Mouse (Mus musculus): ENCODE data around the gene Syt15. TPM values are rescaled to one million over a fixed set of nuclear protein-coding genes. Genes with fewer than 3 reads are reported as not detected.

Syt15 gene
- total RNA-seq (2014; fragmentation: Nextera tagmentation): not detected in 2 replicates
- total RNA-seq (2017): 0.11 TPM in 1 of 2 replicates, not detected in the other
- polyA plus RNA-seq (2012): not detected in 2 replicates

- H3K27me3 ChIP-seq (ENCODE audit: insufficient read depth, low read length): peaks cover 3% of the 10 kb centered on the region; the same call in 1 of the 2 replicates
- ATAC-seq (ENCODE audit: extremely low read depth, insufficient number of reproducible peaks, low FRiP score, poor library complexity, severe bottlenecking): no peak
- H3K4me1 ChIP-seq (ENCODE audit: insufficient read depth, low read depth, low read length): no peaks in the 10 kb centered on the region
- no peaks in the 10 kb centered on the region for H3K36me3 ChIP-seq (replicated peaks)
- TF ChIP-seq TAL1 (conservative IDR thresholded peaks at IDR 0.05; ENCODE audit: low read depth, low read length): no peak
- no peak for TF ChIP-seq CTCF (IDR thresholded peaks at IDR 0.05; ENCODE audit: low read depth, low read length)
- no peak for TF ChIP-seq POLR2AphosphoS5 (IDR thresholded peaks at IDR 0.05; ENCODE audit: insufficient replicate concordance, low read depth, low read length)
- TF ChIP-seq GATA1 (IDR thresholded peaks at IDR 0.05; ENCODE audit: borderline replicate concordance, low read length): no peak
- no peak for TF ChIP-seq GATA2 (IDR thresholded peaks at IDR 0.05; ENCODE audit: borderline replicate concordance, low read depth, low read length)
- no peak within 1 kb of the TSS for H3K4me3 ChIP-seq (ENCODE audit: low read depth, low read length)
- no peak for DNase-seq (ENCODE audit: low spot score)
- H3K9me3 ChIP-seq (replicated peaks): no peaks in the 10 kb centered on the region
Observed at GRCm38 (mm10) chr14:34219295-34219694, at the start of gene Syt15. Gene Syt15, plus strand, starts transcription at chr14:34219595.

GRCm38 (mm10) chr14:34171107-34171506 is 48.3 kb upstream of the Syt15 start:
- Histone ChIP-seq H3K36me3 (replicated peaks) (no peaks in the 10 kb centered on the region), H3K9me3 (replicated peaks) (no peaks in the 10 kb centered on the region), H3K27me3 (ENCODE audit: insufficient read depth, low read length) (no peaks in the 10 kb centered on the region), H3K4me1 (ENCODE audit: insufficient read depth, low read depth, low read length) (no peaks in the 10 kb centered on the region), H3K4me3 (ENCODE audit: low read depth, low read length) (no peak overlapping the region)
- DNase-seq (ENCODE audit: low spot score) (no peak), ATAC-seq (ENCODE audit: extremely low read depth, insufficient number of reproducible peaks, low FRiP score, poor library complexity, severe bottlenecking) (no peak)
- TF ChIP-seq GATA1 (IDR thresholded peaks at IDR 0.05; ENCODE audit: borderline replicate concordance, low read length) (no peak), CTCF (IDR thresholded peaks at IDR 0.05; ENCODE audit: low read depth, low read length) (no peak), TAL1 (conservative IDR thresholded peaks at IDR 0.05; ENCODE audit: low read depth, low read length) (no peak), GATA2 (IDR thresholded peaks at IDR 0.05; ENCODE audit: borderline replicate concordance, low read depth, low read length) (no peak), POLR2AphosphoS5 (IDR thresholded peaks at IDR 0.05; ENCODE audit: insufficient replicate concordance, low read depth, low read length) (no peak)

GRCm38 (mm10) chr14:34179351-34179750 is 40.0 kb upstream of the Syt15 start:
- Histone ChIP-seq H3K4me3 (ENCODE audit: low read depth, low read length) (no peak overlapping the region), H3K36me3 (replicated peaks) (no peaks in the 10 kb centered on the region), H3K4me1 (ENCODE audit: insufficient read depth, low read depth, low read length) (no peaks in the 10 kb centered on the region), H3K9me3 (replicated peaks) (no peaks in the 10 kb centered on the region), H3K27me3 (ENCODE audit: insufficient read depth, low read length) (peaks cover 2% of the 10 kb centered on the region; the same call in 1 of the 2 replicates)
- DNase-seq (ENCODE audit: low spot score): no peak
- TF ChIP-seq GATA1 (IDR thresholded peaks at IDR 0.05; ENCODE audit: borderline replicate concordance, low read length) (no peak), POLR2AphosphoS5 (IDR thresholded peaks at IDR 0.05; ENCODE audit: insufficient replicate concordance, low read depth, low read length) (no peak), CTCF (IDR thresholded peaks at IDR 0.05; ENCODE audit: low read depth, low read length) (no peak), GATA2 (IDR thresholded peaks at IDR 0.05; ENCODE audit: borderline replicate concordance, low read depth, low read length) (no peak)
- no peak for ATAC-seq (ENCODE audit: extremely low read depth, insufficient number of reproducible peaks, low FRiP score, poor library complexity, severe bottlenecking)

GRCm38 (mm10) chr14:34183101-34183500 is 36.3 kb upstream of the Syt15 start:
- Histone ChIP-seq H3K27me3 (ENCODE audit: insufficient read depth, low read length) (peaks cover 2% of the 10 kb centered on the region; the same call in 1 of the 2 replicates), H3K9me3 (replicated peaks) (no peaks in the 10 kb centered on the region), H3K4me1 (ENCODE audit: insufficient read depth, low read depth, low read length) (no peaks in the 10 kb centered on the region), H3K4me3 (ENCODE audit: low read depth, low read length) (no peak overlapping the region), H3K36me3 (replicated peaks) (no peaks in the 10 kb centered on the region)
- no peak for DNase-seq (ENCODE audit: low spot score)
- no peak for TF ChIP-seq CTCF (IDR thresholded peaks at IDR 0.05; ENCODE audit: low read depth, low read length)
- TF ChIP-seq TAL1 (conservative IDR thresholded peaks at IDR 0.05; ENCODE audit: low read depth, low read length): no peak
- no peak for TF ChIP-seq GATA2 (IDR thresholded peaks at IDR 0.05; ENCODE audit: borderline replicate concordance, low read depth, low read length)
- no peak for TF ChIP-seq POLR2AphosphoS5 (IDR thresholded peaks at IDR 0.05; ENCODE audit: insufficient replicate concordance, low read depth, low read length)
- no peak for TF ChIP-seq GATA1 (IDR thresholded peaks at IDR 0.05; ENCODE audit: borderline replicate concordance, low read length)
- no peak for ATAC-seq (ENCODE audit: extremely low read depth, insufficient number of reproducible peaks, low FRiP score, poor library complexity, severe bottlenecking)

GRCm38 (mm10) chr14:34188629-34189028 is 30.8 kb upstream of the Syt15 start:
- Histone ChIP-seq H3K9me3 (replicated peaks) (no peaks in the 10 kb centered on the region), H3K4me1 (ENCODE audit: insufficient read depth, low read depth, low read length) (peaks cover 8% of the 10 kb centered on the region), H3K27me3 (ENCODE audit: insufficient read depth, low read length) (no peaks in the 10 kb centered on the region), H3K4me3 (ENCODE audit: low read depth, low read length) (no peak overlapping the region), H3K36me3 (replicated peaks) (no peaks in the 10 kb centered on the region)
- no peak for TF ChIP-seq POLR2AphosphoS5 (IDR thresholded peaks at IDR 0.05; ENCODE audit: insufficient replicate concordance, low read depth, low read length)
- TF ChIP-seq GATA1 (IDR thresholded peaks at IDR 0.05; ENCODE audit: borderline replicate concordance, low read length): no peak
- no peak for TF ChIP-seq GATA2 (IDR thresholded peaks at IDR 0.05; ENCODE audit: borderline replicate concordance, low read depth, low read length)
- TF ChIP-seq CTCF (IDR thresholded peaks at IDR 0.05; ENCODE audit: low read depth, low read length): peak; percentile 46; the same call in 1 of the 2 replicates
- DNase-seq (ENCODE audit: low spot score) (peak; percentile 15), ATAC-seq (ENCODE audit: extremely low read depth, insufficient number of reproducible peaks, low FRiP score, poor library complexity, severe bottlenecking) (peak; percentile 35; the same call in 1 of the 2 replicates)

- TF ChIP-seq TAL1 (conservative IDR thresholded peaks at IDR 0.05; ENCODE audit: low read depth, low read length): no peak
- TF ChIP-seq GATA2 (IDR thresholded peaks at IDR 0.05; ENCODE audit: borderline replicate concordance, low read depth, low read length): no peak
- TF ChIP-seq GATA1 (IDR thresholded peaks at IDR 0.05; ENCODE audit: borderline replicate concordance, low read length): no peak
- TF ChIP-seq CTCF (IDR thresholded peaks at IDR 0.05; ENCODE audit: low read depth, low read length): no peak
- TF ChIP-seq POLR2AphosphoS5 (IDR thresholded peaks at IDR 0.05; ENCODE audit: insufficient replicate concordance, low read depth, low read length): no peak
- Histone ChIP-seq H3K4me3 (ENCODE audit: low read depth, low read length) (no peak overlapping the region), H3K27me3 (ENCODE audit: insufficient read depth, low read length) (peaks cover 7% of the 10 kb centered on the region; the same call in 1 of the 2 replicates), H3K9me3 (replicated peaks) (no peaks in the 10 kb centered on the region), H3K4me1 (ENCODE audit: insufficient read depth, low read depth, low read length) (peaks cover 8% of the 10 kb centered on the region), H3K36me3 (replicated peaks) (no peaks in the 10 kb centered on the region)
- ATAC-seq (ENCODE audit: extremely low read depth, insufficient number of reproducible peaks, low FRiP score, poor library complexity, severe bottlenecking) (peak; percentile 75), DNase-seq (ENCODE audit: low spot score) (peak; percentile 13)
Observed at GRCm38 (mm10) chr14:34190361-34190760, 29.0 kb upstream of the Syt15 start.
